Mouse (Mus musculus): ENCODE data around the gene Ipo13. TPM values are rescaled to one million over a fixed set of nuclear protein-coding genes. Genes with fewer than 3 reads are reported as not detected.

The Ipo13 gene
- polyA plus RNA-seq, 1 experiment from 2014 or later: 44.2 TPM

DNA sequence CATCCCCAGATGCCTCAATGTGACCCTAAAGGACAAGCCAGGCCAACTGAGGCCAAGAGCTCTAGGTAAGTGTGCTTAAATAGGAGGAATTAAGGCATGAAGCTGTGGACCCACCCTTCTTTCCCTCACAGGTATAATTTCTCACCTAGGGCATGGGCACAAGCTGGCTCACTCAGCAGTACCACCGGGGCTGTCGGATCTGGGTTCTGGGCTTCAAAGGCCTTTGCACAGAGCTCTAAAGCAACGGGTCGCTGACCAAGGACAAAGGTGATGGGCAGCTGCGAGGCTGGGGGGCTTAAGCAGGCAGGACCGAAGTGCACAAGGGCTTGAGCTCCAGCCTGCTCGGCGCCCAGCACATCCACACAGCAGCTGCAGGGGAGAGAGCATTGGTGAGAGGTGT, 24.0 kb downstream of the Ipo13 start:
- Histone ChIP-seq H3K4me3 (ENCODE audit: low read depth, low read length) (peak overlapping the region; percentile 78; the same call in 1 of the 2 replicates), H3K36me3 (ENCODE audit: insufficient read depth) (peaks cover 24% of the 10 kb centered on the region), H3K4me1 (ENCODE audit: insufficient read depth) (peaks cover 5% of the 10 kb centered on the region), H3K4me2 (peak overlapping the region; percentile 78; the same call in 1 of the 2 replicates), H3K27me3 (ENCODE audit: insufficient read depth, low read length) (no peaks in the 10 kb centered on the region), H3K9me3 (ENCODE audit: low read depth, low read length) (no peaks in the 10 kb centered on the region), H3K9ac (no peak overlapping the region), H3K27ac (ENCODE audit: low read depth) (no peak overlapping the region)
- no peak for TF ChIP-seq CTCF (IDR thresholded peaks at IDR 0.05; ENCODE audit: low read depth)
- 88% methylated on average over 8 of the region's 8 CpGs for WGBS
- no peak for ATAC-seq (ENCODE audit: insufficient read depth)
- no peak for DNase-seq

DNA sequence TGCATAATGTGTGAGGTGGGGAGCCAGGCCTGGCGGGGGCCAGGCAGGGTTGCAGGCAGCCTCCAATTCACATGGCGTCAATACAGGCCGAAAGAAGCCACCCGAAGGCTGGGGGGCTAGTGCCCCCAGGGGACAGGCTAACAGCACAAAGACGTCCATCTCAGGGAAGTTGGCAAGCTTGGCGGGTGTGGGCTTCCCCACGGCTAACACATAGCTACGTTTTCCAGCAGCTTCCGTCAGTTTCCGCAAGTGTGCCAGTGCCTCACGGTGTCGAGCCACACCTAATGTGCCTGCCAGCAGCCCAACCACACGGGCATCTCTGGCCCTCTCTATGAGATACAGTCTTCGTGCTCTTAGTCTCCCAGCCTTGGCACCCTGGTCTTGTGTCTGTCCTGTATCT, 24.8 kb downstream of the Ipo13 start:
- WGBS: 86% methylated on average over 14 of the region's 14 CpGs
- no peak for DNase-seq
- peaks cover 26% of the 10 kb centered on the region for H3K36me3 ChIP-seq (ENCODE audit: insufficient read depth)

DNA sequence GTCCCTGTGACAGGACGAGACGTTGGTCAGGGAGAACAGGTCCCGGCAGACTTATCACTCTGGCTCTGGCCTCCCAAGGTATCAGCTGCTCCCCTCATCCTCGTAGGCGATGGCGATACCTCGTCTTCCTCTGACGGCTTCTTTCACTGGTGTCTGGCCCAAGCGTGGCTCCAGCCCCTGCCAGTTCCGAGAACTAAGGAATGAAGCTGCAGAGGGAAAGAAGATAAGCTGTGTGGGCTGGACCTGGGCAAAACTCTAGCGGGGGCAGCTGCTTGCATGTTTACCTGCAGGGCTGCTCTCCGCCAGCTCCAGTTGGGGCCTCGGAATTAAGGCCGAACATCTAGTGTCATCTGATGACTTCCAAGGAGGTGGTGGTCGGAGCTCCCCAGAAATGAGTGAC, 25.3 kb downstream of the Ipo13 start:
- peaks cover 5% of the 10 kb centered on the region for H3K4me1 ChIP-seq (ENCODE audit: insufficient read depth)
- no peak for TF ChIP-seq CTCF (IDR thresholded peaks at IDR 0.05; ENCODE audit: low read depth)
- H3K9me3 ChIP-seq (ENCODE audit: low read depth, low read length): no peaks in the 10 kb centered on the region
- no peak overlapping the region for H3K4me2 ChIP-seq
- no peak overlapping the region for H3K27ac ChIP-seq (ENCODE audit: low read depth)
- ATAC-seq (ENCODE audit: insufficient read depth) (no peak), DNase-seq (no peak)
- 88% methylated on average over 15 of the region's 15 CpGs for WGBS
- peaks cover 27% of the 10 kb centered on the region for H3K36me3 ChIP-seq (ENCODE audit: insufficient read depth)
- H3K27me3 ChIP-seq (ENCODE audit: insufficient read depth, low read length): no peaks in the 10 kb centered on the region
- H3K9ac ChIP-seq: no peak overlapping the region
- no peak overlapping the region for H3K4me3 ChIP-seq (ENCODE audit: low read depth, low read length)

More for the DNA sequence above, 24.8 kb downstream of the Ipo13 start:
- no peaks in the 10 kb centered on the region for H3K27me3 ChIP-seq (ENCODE audit: insufficient read depth, low read length)
- no peak overlapping the region for H3K9ac ChIP-seq
- no peak overlapping the region for H3K27ac ChIP-seq (ENCODE audit: low read depth)
- H3K4me1 ChIP-seq (ENCODE audit: insufficient read depth): peaks cover 5% of the 10 kb centered on the region
- no peak overlapping the region for H3K4me2 ChIP-seq
- no peak for ATAC-seq (ENCODE audit: insufficient read depth)
- H3K4me3 ChIP-seq (ENCODE audit: low read depth, low read length): no peak overlapping the region
- TF ChIP-seq CTCF (IDR thresholded peaks at IDR 0.05; ENCODE audit: low read depth): no peak
- H3K9me3 ChIP-seq (ENCODE audit: low read depth, low read length): no peaks in the 10 kb centered on the region

DNA sequence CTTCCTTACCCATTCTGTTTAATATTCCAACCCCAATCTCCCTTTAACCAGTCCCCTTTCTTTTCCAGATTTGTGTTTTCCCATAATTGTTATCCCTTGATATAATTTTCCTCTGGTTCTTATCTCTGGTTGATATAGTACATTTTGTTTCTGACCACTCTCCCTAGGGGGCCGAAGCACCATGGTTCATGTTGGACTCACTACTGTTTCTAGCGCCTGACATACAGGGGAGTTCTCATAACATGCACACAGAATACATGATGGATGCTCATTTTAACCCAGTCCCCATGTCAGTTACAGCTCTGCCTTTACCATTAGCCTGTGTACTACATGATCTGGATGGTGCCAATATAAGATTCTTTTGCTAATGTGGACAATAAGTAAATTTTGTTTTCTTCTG, 26.9 kb downstream of the Ipo13 start:
- ATAC-seq (ENCODE audit: insufficient read depth) (no peak), DNase-seq (no peak)
- Histone ChIP-seq H3K4me1 (ENCODE audit: insufficient read depth) (peaks cover 8% of the 10 kb centered on the region), H3K4me3 (ENCODE audit: low read depth, low read length) (peak overlapping the region; percentile 95; the same call in 1 of the 2 replicates), H3K9me3 (ENCODE audit: low read depth, low read length) (no peaks in the 10 kb centered on the region), H3K9ac (no peak overlapping the region), H3K27me3 (ENCODE audit: insufficient read depth, low read length) (no peaks in the 10 kb centered on the region), H3K27ac (ENCODE audit: low read depth) (no peak overlapping the region), H3K36me3 (ENCODE audit: insufficient read depth) (peaks cover 26% of the 10 kb centered on the region), H3K4me2 (no peak overlapping the region)
- no peak for TF ChIP-seq CTCF (IDR thresholded peaks at IDR 0.05; ENCODE audit: low read depth)
- 72% methylated on average over 2 of the region's 2 CpGs for WGBS

DNA sequence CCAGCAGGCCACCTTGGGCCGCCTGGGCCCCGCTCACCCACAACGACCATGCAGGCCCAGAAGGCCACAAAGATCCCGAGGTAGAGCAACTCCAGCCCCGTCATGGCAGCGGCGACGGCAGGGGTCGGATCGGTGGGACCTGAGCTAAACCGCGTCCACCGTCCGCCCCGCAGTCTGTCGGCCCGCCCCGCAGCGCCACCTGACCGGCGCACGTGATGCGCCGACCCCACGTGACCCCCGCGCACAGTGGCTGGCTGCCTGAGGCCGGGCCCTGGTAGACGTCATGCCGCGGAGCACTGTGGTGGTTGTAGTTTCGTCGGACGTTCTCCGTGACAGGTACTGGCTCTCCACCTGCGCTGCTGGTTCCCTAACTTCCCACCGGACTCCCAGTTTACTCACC, 27.7 kb downstream of the Ipo13 start, which contains the start of gene Atp6v0b:
Gene Atp6v0b (minus strand): TSS at position 201 of the 400 bp plus-strand sequence.
- no peak for TF ChIP-seq CTCF (IDR thresholded peaks at IDR 0.05; ENCODE audit: low read depth)
- Histone ChIP-seq H3K9me3 (ENCODE audit: low read depth, low read length) (no peaks in the 10 kb centered on the region), H3K4me3 (ENCODE audit: low read depth, low read length) (peak within 1 kb of the TSS; percentile 95), H3K36me3 (ENCODE audit: insufficient read depth) (peaks cover 26% of the 10 kb centered on the region), H3K4me1 (ENCODE audit: insufficient read depth) (peaks cover 8% of the 10 kb centered on the region), H3K4me2 (peak within 1 kb of the TSS; percentile 97), H3K27ac (ENCODE audit: low read depth) (0 out of 2 replicates have a peak within 1 kb of the TSS, but pooled peaks have one; percentile 30), H3K27me3 (ENCODE audit: insufficient read depth, low read length) (no peaks in the 10 kb centered on the region), H3K9ac (peak within 1 kb of the TSS; percentile 77)
- peak; percentile 85 for ATAC-seq (ENCODE audit: insufficient read depth)
- WGBS: under 1% methylated on average over 37 of the region's 37 CpGs
- peak; percentile 95 for DNase-seq

DNA sequence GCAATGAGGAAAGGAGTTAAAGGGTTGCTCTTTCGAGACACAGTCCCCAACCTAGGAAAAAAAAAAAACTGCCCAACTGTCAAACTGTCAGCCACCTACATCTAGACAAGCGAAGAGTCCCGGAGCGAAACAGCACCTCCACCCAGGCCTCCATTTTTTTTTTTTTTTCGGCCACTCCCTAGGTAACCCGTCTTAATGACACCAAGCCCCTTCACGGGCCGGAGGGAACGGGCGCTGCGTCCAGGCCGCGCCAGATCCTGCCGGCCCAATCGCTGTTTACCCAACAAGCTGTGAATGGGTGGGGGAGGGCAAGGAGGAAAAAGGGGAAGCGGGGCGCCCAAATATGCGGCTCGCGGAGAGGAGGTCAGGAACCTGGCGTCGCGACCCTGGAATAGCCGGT, 28.2 kb downstream of the Ipo13 start:
- Histone ChIP-seq H3K36me3 (ENCODE audit: insufficient read depth) (peaks cover 26% of the 10 kb centered on the region), H3K9me3 (ENCODE audit: low read depth, low read length) (no peaks in the 10 kb centered on the region), H3K27ac (ENCODE audit: low read depth) (0 out of 2 replicates have a peak overlapping the region, but pooled peaks have one; percentile 30), H3K4me3 (ENCODE audit: low read depth, low read length) (peak overlapping the region; percentile 95), H3K27me3 (ENCODE audit: insufficient read depth, low read length) (no peaks in the 10 kb centered on the region), H3K9ac (peak overlapping the region; percentile 77), H3K4me2 (peak overlapping the region; percentile 97), H3K4me1 (ENCODE audit: insufficient read depth) (peaks cover 8% of the 10 kb centered on the region)
- WGBS: 2% methylated on average over 24 of the region's 24 CpGs
- DNase-seq (no peak), ATAC-seq (ENCODE audit: insufficient read depth) (no peak)
- TF ChIP-seq CTCF (IDR thresholded peaks at IDR 0.05; ENCODE audit: low read depth): no peak

DNA sequence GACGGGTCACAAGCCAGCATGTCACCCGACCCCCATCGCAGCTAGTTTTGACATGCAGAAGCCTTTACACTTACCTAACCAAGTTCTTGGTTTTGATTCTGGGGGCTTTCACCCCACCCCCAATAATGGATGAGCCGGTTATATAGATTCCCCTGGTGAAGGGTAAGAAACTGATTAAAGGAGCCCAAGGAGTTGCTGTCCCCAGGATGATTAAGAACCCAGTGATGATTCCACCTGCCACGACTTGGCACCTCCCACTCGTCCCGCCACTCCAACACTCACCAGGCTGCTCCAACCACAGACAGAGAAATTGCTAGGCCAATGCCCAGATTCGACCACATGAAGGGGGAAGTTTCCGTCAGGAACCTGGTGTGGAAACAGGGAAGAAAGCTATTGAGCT, 28.8 kb downstream of the Ipo13 start:
- DNase-seq (no peak), ATAC-seq (ENCODE audit: insufficient read depth) (no peak)
- 78% methylated on average over 9 of the region's 9 CpGs for WGBS
- H3K27me3 ChIP-seq (ENCODE audit: insufficient read depth, low read length): no peaks in the 10 kb centered on the region
- H3K9me3 ChIP-seq (ENCODE audit: low read depth, low read length): no peaks in the 10 kb centered on the region
- peak overlapping the region; percentile 95 for H3K4me3 ChIP-seq (ENCODE audit: low read depth, low read length)
- TF ChIP-seq CTCF (IDR thresholded peaks at IDR 0.05; ENCODE audit: low read depth): no peak
- no peak overlapping the region for H3K27ac ChIP-seq (ENCODE audit: low read depth)
- H3K36me3 ChIP-seq (ENCODE audit: insufficient read depth): peaks cover 28% of the 10 kb centered on the region
- no peak overlapping the region; the same call in 1 of the 2 replicates for H3K9ac ChIP-seq
- H3K4me1 ChIP-seq (ENCODE audit: insufficient read depth): peaks cover 8% of the 10 kb centered on the region
- H3K4me2 ChIP-seq: peak overlapping the region; percentile 97
